Mouse (Mus musculus): ENCODE results near the gene Grik4.

The Grik4 gene

DNA sequence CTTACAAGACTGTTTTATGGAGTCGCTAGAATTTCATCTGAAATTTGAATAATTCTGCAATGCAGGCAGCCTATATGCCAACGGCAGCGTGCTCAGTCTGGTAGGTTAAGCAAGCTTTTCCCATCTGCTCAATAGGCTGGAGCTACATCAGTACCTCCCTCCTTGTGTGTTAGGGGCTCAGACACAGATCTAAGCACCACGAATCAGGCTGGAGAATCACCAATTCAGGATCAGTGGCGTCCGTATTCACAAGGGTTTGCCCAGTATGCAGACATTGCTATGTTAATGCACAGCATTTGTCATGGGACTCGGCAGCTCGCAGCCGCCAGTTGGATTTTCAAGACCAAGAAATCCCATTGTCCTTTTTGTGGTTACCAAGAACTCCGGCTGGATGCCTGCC, 399.8 kb downstream of the Grik4 start:
- DNase-seq = no peak

DNA sequence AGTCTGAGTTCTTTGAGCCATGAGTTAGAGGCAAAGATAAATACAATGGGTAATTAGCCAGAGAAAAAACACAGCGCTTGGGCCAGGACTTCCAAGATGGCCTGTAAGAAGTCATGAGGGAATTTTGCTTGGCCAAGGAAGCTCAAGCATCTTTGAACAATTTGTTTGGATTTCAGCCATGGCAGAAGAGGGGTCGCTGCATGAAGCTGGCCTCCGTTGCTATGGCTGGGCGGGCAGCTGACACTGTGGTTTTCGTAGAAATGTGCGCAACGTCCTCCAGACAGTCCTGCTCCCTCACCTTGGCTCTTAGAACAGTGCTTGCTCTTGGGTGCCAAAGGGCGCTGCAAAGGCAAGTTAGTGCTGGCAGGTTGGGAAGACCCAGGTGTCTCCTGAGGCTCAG, 410.8 kb downstream of the Grik4 start:
- no peak for DNase-seq

GRCm38 (mm10) chr9:42533041-42533440, 411.3 kb downstream of the Grik4 start:
- no peak for DNase-seq

- DNase-seq = no peak
Measured at GRCm38 (mm10) chr9:42531951-42532350, 412.3 kb downstream of the Grik4 start.

DNA sequence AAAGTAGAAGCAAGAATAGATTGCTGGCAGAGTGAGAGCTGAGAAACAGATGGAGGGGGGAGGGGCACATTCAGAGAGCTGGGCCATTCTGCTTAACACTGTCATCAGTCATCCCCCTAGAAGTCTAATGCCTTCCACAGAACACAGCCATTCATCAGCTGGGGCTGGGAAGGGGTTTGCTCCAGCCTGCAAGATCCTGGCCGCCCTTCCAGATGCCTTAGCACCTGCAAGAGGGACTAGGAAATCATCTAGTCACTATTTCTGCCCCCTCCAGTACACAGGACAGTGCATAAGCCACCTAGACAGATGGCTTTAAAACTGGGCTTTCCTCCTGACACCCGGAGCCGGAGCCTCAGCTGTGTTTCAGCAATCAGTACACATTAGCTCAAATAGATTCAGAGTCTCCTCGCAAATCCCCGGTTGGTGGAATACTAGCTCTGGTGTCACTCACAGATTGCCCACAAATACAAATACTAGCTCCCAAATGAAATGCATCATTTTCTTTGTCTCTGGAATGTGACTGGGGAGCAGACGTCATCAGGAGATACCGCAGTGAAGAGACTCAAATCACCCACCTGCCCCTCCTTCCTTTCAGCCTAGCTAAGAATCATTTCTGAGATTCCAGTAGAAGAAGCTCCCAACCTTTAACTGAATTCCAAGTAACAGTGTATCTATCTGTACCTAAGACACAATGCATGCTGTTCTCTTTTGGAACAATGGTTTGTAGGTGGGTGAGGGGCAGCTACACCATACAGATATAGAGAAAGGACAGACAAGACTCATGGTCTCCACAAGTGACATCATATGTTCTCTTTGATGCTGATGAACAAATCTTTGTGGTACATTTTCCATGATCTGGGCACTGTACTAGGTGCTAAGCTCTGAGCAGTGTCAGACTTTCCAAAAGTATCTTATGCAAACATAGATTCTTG, 413.8 kb downstream of the Grik4 start:
- DNase-seq = no peak

DNA sequence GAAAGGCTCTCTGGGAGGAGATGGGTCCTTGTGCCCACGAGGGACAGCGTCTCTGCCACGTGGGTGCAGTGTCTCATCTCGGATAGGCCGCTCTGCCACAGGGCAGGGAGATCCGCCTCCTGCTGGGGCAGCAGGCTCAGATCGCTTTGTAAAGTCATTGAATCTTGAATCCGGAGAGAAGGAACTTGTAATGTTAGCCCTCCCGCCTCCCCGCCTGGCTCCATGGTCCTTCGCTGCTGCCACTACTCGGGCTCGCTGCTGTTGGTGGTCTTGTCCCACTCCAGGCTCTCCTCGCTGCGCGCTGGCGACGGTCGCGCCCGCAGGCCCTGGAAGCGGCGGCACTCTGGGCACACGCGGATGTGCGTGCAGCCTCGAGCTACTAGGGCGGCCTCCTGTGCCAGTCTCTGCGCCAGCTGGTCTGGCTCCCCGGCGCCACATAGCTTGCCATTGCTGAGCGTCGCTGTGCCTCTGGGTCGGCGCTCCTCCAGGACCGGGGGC, 423.7 kb downstream of the Grik4 start:
- DNase-seq = peak; percentile 37

GRCm38 (mm10) chr9:42518163-42518562, 426.1 kb downstream of the Grik4 start:
- DNase-seq = no peak

DNA sequence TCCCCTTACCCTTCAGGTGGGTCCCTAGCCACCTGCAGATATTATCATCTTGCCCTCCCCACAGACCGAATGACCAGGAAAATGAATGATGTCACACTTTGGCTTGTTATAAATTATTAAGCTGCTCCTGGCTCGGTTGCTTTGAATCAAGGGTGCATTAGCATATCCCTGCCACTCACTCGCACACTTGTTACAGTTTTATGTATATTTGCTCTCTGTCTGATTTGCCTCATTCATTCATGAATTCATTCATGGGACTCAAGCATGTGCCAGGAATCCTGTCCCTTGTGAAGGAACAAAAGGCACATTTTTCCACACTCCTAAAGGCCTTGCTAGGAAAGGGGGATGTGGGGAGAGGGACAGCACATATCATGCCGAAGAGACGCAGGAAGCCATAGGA, 431.1 kb downstream of the Grik4 start:
- DNase-seq = no peak

GRCm38 (mm10) chr9:42512312-42512711, 432.0 kb downstream of the Grik4 start:
- no peak for DNase-seq

GRCm38 (mm10) chr9:42508235-42508634, 436.1 kb downstream of the Grik4 start:
- DNase-seq = no peak

- DNase-seq = no peak
Measured at GRCm38 (mm10) chr9:42507709-42508108, 436.6 kb downstream of the Grik4 start, which contains the start of gene Tbcel. Tbcel (minus strand) TSS chr9:42507809.

- no peak for DNase-seq
Measured at GRCm38 (mm10) chr9:42507022-42507421, 437.3 kb downstream of the Grik4 start.

- DNase-seq = no peak
Measured at GRCm38 (mm10) chr9:42504971-42505510, 439.3 kb downstream of the Grik4 start.

DNA sequence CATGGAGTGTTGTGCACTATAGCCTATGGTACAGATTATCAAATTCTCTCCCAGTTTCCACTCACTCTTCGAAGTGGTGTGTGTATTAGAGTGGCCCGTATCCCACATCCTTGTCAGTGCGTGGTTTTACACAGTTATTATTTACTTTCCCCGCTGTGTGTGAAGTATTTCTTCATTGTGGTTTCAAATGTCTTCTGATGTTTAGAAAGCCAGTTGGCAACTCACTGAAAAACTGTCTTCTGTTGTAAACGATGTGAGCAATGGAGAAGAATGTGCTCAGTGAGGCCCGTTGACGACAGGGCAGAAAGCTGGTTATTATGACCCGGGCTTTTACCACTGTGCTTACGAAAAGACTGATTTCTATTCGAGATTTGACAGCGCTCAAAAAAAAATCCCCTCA, 439.7 kb downstream of the Grik4 start:
- no peak for DNase-seq

- no peak for DNase-seq
Measured at GRCm38 (mm10) chr9:42503709-42504108, 440.6 kb downstream of the Grik4 start.

GRCm38 (mm10) chr9:42496296-42496695, 448.0 kb downstream of the Grik4 start:
- no peak for DNase-seq

- DNase-seq = peak; percentile 21
Measured at GRCm38 (mm10) chr9:42491780-42492179, 452.5 kb downstream of the Grik4 start.

DNA sequence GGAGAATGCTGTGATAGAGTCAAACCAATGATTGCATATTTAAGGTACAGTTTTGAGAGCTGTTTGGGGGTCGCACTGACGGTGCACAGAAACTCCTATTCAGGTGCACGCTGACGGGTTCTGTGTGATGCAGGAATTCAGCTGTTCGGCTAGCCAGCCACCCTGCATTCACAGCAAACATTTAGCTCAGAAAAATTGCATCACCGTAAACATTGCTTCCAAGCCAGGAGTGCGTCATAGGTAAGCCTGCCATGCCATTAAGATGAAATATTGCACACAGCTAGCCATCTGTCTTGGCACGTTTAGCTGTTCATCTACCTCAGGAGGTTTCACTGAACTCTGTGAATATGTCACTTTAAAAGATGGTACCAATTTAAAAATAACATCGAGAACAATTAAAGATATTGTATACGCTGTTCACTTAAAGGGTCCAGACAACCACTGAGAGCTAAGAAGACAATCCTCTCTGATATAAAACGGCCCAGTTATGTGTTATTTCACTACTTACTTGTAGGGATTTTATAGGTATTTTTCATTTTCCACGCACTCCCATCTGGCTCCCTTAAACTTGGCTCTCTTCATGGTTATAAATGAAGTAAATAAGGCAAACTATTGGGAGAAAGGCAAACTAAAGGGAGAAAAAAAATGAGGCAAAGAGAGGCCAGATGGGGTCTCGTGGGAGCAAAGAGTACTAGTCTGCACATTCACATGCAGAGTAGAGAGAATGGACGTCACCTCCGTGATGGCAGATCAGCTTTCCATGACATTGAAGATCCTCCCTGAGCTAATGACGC, 453.5 kb downstream of the Grik4 start:
- DNase-seq = no peak

DNA sequence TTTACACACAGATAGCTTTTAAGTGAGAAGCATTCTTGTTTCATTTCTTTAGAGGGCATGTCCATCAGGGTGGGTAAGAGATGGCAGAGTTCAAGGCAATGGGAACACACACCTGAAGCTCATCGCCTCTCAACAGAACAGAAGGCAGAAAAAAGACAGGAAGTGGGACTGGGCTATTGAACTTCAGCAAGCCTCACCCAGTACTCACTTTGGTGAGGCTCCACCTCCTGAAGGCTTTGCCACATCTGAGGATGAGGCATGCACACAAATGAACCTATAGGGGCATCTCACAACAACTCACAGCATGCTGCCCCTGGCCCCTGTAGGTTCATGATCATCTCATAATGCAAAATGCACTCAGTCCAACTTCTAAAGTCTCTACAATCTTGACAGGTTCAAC, 456.2 kb downstream of the Grik4 start:
- no peak for DNase-seq

DNA sequence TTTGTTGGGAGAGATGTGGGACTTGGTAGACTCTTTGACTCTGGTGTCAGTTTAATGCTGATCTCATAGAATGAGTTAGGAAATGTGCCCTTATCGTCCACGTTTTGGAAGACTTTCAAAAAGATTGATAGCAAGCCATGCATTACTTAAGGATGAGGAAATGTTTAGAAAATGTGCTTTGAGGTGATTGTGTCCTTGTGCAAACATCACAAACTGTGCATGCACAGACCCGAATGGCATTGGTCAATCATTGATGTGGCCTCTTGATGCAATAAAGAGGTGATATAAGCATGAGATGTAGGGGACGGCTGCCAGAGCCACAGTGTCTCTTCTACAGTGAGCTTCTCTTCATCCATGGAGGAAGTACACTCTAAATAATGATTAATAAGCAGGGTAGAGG, 457.4 kb downstream of the Grik4 start:
- DNase-seq = peak; percentile 24

DNA sequence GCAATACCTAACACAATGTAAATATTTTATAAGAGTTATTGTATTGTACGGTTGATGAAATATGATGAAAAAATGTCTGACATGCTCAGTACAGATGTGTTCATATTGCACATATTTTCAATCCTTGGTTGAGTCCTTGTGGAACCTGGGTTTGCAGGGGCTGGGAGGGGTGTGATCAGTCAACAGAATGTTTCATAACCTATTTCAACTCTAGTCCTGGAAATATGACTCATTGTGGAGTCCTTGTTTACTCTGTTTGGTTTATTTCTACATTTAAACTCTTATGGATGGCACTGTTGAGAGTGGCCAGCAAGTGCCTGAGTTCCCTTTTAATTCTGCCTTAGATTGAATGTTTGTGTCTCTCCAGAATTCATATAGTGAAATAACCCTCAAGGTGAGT, 459.6 kb downstream of the Grik4 start:
- DNase-seq = peak; percentile 66

DNA sequence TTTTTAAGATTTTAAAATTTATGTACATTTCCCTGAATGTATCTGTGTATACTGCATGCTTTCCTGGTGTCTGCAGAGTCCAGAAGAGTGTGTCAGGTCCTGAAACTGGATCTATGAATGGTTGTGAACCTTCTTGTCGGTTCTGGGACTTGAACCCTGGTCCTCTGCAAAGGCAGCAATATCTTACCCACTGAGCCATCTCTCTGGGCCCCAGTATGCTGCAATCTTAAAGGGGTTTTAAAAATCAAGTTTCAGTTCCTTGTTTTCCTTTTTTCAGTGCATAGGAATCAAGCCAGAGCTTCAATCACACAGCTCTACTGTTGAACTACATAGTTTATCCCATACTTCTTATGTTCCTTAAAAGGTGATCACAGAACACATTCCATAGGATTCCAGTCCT, 461.3 kb downstream of the Grik4 start:
- DNase-seq = no peak

DNA sequence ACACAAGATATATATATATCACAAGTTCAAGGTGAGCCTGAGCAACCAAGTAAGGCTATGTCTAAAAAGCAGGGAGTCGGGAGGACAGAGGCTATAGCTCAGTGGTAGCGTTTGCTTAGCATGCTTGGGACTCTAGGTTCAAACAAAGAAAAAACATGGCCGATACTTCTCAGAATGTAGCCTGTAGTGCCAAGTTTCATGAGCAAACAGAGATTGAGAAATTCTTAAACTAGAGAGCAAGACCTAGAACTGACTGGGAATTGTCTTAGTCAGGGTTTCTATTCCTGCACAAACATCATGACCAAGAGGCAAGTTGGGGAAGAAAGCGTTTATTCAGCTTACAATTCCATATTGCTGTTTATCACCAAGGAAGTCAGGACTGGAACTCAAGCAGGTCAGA, 468.1 kb downstream of the Grik4 start:
- no peak for DNase-seq

All from lung, postnatal 36 days (tissue).